Mouse (Mus musculus) bone marrow macrophage, adult 2 months (primary cell): ENCODE measurements around the gene Cyb5r2. TPM values are rescaled to one million over a fixed set of nuclear protein-coding genes. Genes with fewer than 3 reads are reported as not detected.

Source experiments
- H3K27ac ChIP-seq: 2 replicates; pipeline ENCODE4 v1.5.1; 2012; ENCODE audit warnings: low read depth, low read length; ENCODE audit not compliant: insufficient read depth
- H3K4me1 ChIP-seq: 2 replicates; pipeline ENCODE4 v1.6.1; 2012; ENCODE audit warnings: low read length; ENCODE audit not compliant: control insufficient read depth, insufficient read depth
- H3K4me3 ChIP-seq: 2 replicates; pipeline ENCODE4 v1.5.1; 2012; ENCODE audit warnings: mild to moderate bottlenecking, low read length, moderate library complexity; ENCODE audit not compliant: insufficient read depth
- CTCF ChIP-seq: IDR thresholded peaks from 2 replicates; pipeline ENCODE4 v1.5.1; 2012; ENCODE audit warnings: low read depth, mild to moderate bottlenecking, low read length, moderate library complexity
- POLR2A ChIP-seq: IDR thresholded peaks from 2 replicates; pipeline ENCODE4 v1.6.1; 2012; ENCODE audit warnings: mild to moderate bottlenecking, low read depth, low read length, borderline replicate concordance
- polyA plus RNA-seq: library from polyadenylated mRNA; stranded (reverse); fragments of >200 nt; gene quantifications from 2 replicates; pipeline ENCODE4 v1.2.4, GENCODE M21; 2012; ENCODE audit not compliant: missing spikeins, insufficient read depth, insufficient read length

Cyb5r2 gene
- polyA plus RNA-seq, 1 experiment: not detected

DNA sequence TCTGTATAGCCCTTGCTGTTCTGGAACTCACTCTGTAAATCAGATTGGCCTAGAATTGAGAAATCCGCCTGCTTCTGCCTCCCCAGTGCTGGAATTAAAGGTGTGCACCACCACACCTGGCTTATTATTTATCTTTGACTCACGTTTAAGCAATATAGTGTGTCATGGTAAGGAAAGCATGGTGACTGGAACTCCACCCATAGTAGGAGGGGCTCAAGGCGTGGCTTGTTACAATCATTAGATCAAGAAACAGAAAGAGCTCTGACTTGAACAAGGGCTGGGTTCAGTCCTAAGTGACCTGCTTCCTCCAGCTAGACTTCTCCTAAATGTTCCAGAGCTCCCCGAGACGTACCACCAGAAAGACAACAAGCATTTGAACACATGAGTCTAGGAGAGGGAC, 57.2 kb downstream of the Cyb5r2 start:
- TF ChIP-seq CTCF (no peak), POLR2A (no peak)
- peaks cover 5% of the 10 kb centered on the region for H3K4me1 ChIP-seq
- H3K4me3 ChIP-seq: no peak overlapping the region
- H3K27ac ChIP-seq: no peak overlapping the region

GRCm38 (mm10) chr7:107699926-107700325, 57.9 kb downstream of the Cyb5r2 start:
- TF ChIP-seq CTCF (no peak), POLR2A (no peak)
- H3K27ac ChIP-seq: no peak overlapping the region
- H3K4me3 ChIP-seq: no peak overlapping the region
- H3K4me1 ChIP-seq: peaks cover 5% of the 10 kb centered on the region

Other genes starting within 250 kb of the Cyb5r2 start
- not detected in 2 replicates for gene Olfml1, start 190.6 kb downstream of the Cyb5r2 start, polyA plus RNA-seq
- 44.3 and 45.4 TPM in 2 replicates for gene Ppfibp2, start 162.8 kb downstream of the Cyb5r2 start, polyA plus RNA-seq
- not detected in 2 replicates for gene 5330417H12Rik, start 132.9 kb downstream of the Cyb5r2 start, polyA plus RNA-seq
- gene Ovch2, start 43.2 kb upstream of the Cyb5r2 start, polyA plus RNA-seq: not detected in 2 replicates
- not detected in 2 replicates for gene Olfr467, start 54.2 kb upstream of the Cyb5r2 start, polyA plus RNA-seq
- gene Olfr469, start 67.5 kb upstream of the Cyb5r2 start, polyA plus RNA-seq: not detected in 2 replicates
- gene Olfr470, start 89.5 kb upstream of the Cyb5r2 start, polyA plus RNA-seq: not detected in 2 replicates
- not detected in 2 replicates for gene Olfr472, start 139.9 kb upstream of the Cyb5r2 start, polyA plus RNA-seq
- gene Olfr473, start 172.4 kb upstream of the Cyb5r2 start, polyA plus RNA-seq: not detected in 2 replicates
- not detected in 2 replicates for gene Olfr474, start 196.6 kb upstream of the Cyb5r2 start, polyA plus RNA-seq
- not detected in 2 replicates for gene Olfr476, start 206.8 kb upstream of the Cyb5r2 start, polyA plus RNA-seq
- 0.29 TPM in 1 of 2 replicates, not detected in the other for gene Olfr477, start 228.7 kb upstream of the Cyb5r2 start, polyA plus RNA-seq